Mouse (Mus musculus) neural tube, embryonic 11.5 days (tissue): ENCODE measurements around the gene Psmb6. TPM values are rescaled to one million over a fixed set of nuclear protein-coding genes. Genes with fewer than 3 reads are reported as not detected.
"Not testable (repeated sequence)": the region's sequence is repeated elsewhere in the genome, so short reads cannot be mapped to it uniquely, and the experiment has no call there.

Experiments used
- ATAC-seq: fragments of 200-750 bp; cut with Nextera tagmentation; 2 replicates; pipeline ENCODE4 v1.8.0; 2017; ENCODE audit warnings: moderate number of reproducible peaks, mild to moderate bottlenecking, moderate TSS enrichment, moderate library complexity; ENCODE audit not compliant: insufficient read depth, low FRiP score, low TSS enrichment
- DNase-seq: peaks from one replicate; pipeline ENCODE4 v3.0.0-alpha.2; 2015; ENCODE audit warnings: low spot score
- H3K27ac ChIP-seq: fragments of 300-500 bp; sonication (generic); 2 replicates; pipeline ENCODE4 v1.5.1; 2014; ENCODE audit warnings: low read depth, mild to moderate bottlenecking, low read length
- H3K27me3 ChIP-seq: fragments of 300-500 bp; sonication (generic); 2 replicates; pipeline ENCODE4 v1.6.1; 2014; ENCODE audit warnings: mild to moderate bottlenecking, low read length, mixed read lengths; ENCODE audit not compliant: control insufficient read depth, insufficient read depth
- H3K36me3 ChIP-seq: fragments of 300-500 bp; sonication (generic); 2 replicates; pipeline ENCODE4 v1.6.1; 2014; ENCODE audit warnings: mild to moderate bottlenecking, low read length, moderate library complexity, mixed read lengths; ENCODE audit not compliant: control insufficient read depth, insufficient read depth
- H3K4me1 ChIP-seq: fragments of 300-500 bp; sonication (generic); 2 replicates; pipeline ENCODE4 v1.6.1; 2014; ENCODE audit warnings: low read length, mixed read lengths; ENCODE audit not compliant: control insufficient read depth, insufficient read depth
- H3K4me2 ChIP-seq: fragments of 300-500 bp; sonication (generic); 2 replicates; pipeline ENCODE4 v1.6.1; 2014; ENCODE audit warnings: low read depth, mild to moderate bottlenecking, moderate library complexity
- H3K4me3 ChIP-seq: fragments of 300-500 bp; sonication (generic); 2 replicates; pipeline ENCODE4 v1.5.1; 2014; ENCODE audit warnings: low read depth, low read length
- H3K9ac ChIP-seq: fragments of 300-500 bp; sonication (generic); 2 replicates; pipeline ENCODE4 v1.6.1; 2014; ENCODE audit warnings: mild to moderate bottlenecking, low read length
- H3K9me3 ChIP-seq: fragments of 300-500 bp; sonication (generic); 2 replicates; pipeline ENCODE4 v1.6.1; 2016; ENCODE audit warnings: low read length; ENCODE audit not compliant: control insufficient read depth
- WGBS: fragments of 180-500 bp; shearing (Covaris S2); extraction: QIAGEN DNeasy Blood & Tissue Kit; methylation state at CpG from one replicate; pipeline ENCODE4 v1.1.7; 2014; 5-methylcytosine and 5-hydroxymethylcytosine counted together
- polyA plus RNA-seq: library from polyadenylated mRNA; unstranded; fragments of >200 nt; fragmentation: Nextera tagmentation; extraction: Ambion mirVana; gene quantifications from 2 replicates; pipeline ENCODE4 v1.2.1, GENCODE M21; 2014

Psmb6 gene
- polyA plus RNA-seq, 1 experiment from 2014 or later = 923 TPM

GRCm38 (mm10) chr11:70531065-70531464, 5.9 kb downstream of the Psmb6 start:
- WGBS = 65% methylated on average over 2 of the region's 2 CpGs
- H3K27ac ChIP-seq, H3K4me3 ChIP-seq, H3K9me3 ChIP-seq, H3K4me1 ChIP-seq, H3K27me3 ChIP-seq, H3K36me3 ChIP-seq, H3K9ac ChIP-seq, ATAC-seq, DNase-seq, H3K4me2 ChIP-seq: not testable (repeated sequence)

DNA sequence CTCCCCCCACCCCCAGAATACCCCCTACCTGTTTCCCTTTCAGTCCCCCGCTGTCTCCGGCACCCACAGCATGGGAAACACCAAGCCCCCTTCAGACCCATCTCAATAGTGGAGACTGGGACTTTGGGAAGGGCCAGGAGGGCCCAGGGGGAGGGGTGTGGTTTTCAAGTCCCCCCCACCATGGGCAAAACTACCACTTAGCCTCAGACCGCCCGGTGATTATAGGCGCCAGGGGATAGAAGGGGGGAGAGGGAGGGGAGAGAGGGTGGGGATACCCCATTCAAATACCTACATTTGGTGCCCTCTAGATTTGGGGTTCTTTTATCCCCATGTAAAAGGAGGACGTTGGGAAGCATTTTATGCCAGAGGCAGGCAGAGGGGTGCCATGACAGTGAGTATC, 7.7 kb downstream of the Psmb6 start, which contains the start of gene Gm40193:
TSS of gene Gm40193 (minus strand) at position 101 of the 400 bp plus-strand sequence.
- Histone ChIP-seq H3K36me3 (peaks cover 4% of the 10 kb centered on the region), H3K9me3 (no peaks in the 10 kb centered on the region), H3K4me1 (no peaks in the 10 kb centered on the region), H3K4me3 (no peak within 1 kb of the TSS), H3K9ac (no peak within 1 kb of the TSS), H3K4me2 (no peak within 1 kb of the TSS), H3K27ac (no peak within 1 kb of the TSS), H3K27me3 (no peaks in the 10 kb centered on the region)
- ATAC-seq = no peak
- 73% methylated on average over 6 of the region's 6 CpGs for WGBS
- no peak for DNase-seq

GRCm38 (mm10) chr11:70539423-70539822, 14.3 kb downstream of the Psmb6 start:
- 19% methylated on average over 9 of the region's 9 CpGs for whole genome bisulfite sequencing
- no peaks in the 10 kb centered on the region; the same call in 1 of the 2 replicates for H3K4me1 ChIP-seq
- H3K9ac ChIP-seq = peak overlapping the region; percentile 57; the same call in 1 of the 2 replicates
- H3K4me3 ChIP-seq = peak overlapping the region; percentile 49
- DNase-seq (no peak), ATAC-seq (no peak)
- H3K27ac ChIP-seq = no peak overlapping the region
- no peaks in the 10 kb centered on the region for H3K36me3 ChIP-seq
- H3K27me3 ChIP-seq = peaks cover 11% of the 10 kb centered on the region
- H3K4me2 ChIP-seq = peak overlapping the region; percentile 75
- H3K9me3 ChIP-seq = no peaks in the 10 kb centered on the region

DNA sequence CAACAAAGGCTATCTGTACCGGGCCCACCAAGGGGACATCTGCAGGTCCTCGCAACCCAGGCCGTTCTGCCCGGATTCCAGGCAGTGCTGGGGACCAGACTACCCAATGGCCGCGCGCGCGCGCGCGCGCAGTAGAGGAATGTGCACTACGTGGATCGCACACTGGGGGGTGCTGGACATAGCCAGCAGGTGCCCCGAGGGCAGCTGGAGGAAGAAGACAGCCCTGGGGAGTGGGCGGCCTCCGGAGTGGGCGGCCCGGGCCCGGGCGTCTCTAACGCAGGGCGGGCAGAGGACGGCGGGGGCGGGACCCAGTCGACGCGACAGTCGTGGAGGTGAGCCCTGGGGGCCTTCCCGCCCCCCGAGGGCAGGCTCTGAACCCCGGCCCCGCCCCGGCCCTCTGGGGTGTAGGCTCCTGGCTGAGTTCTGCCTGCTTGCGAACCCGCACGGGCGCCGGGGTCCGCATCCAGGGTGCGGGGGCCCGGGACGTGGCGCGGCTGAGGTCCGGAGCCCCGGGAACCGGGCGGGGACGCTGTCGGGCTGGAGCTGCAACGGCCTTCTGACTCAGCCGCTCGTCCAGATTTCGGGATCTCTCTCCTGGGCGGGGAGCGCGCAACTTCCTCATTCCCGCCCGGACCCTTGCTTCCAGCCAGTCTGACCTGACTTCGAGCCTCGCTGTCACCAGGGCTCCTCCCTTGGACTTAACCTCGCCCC, 14.9 kb downstream of the Psmb6 start, which contains the start of gene Pld2:
TSS of gene Pld2 (plus strand) at position 188 of the 711 bp plus-strand sequence.
- no peaks in the 10 kb centered on the region for H3K36me3 ChIP-seq
- H3K27ac ChIP-seq = no peak within 1 kb of the TSS
- peak within 1 kb of the TSS; percentile 57 for H3K9ac ChIP-seq
- WGBS = under 1% methylated on average over 47 of the region's 65 CpGs
- H3K4me3 ChIP-seq = peak within 1 kb of the TSS; percentile 49
- DNase-seq = peak; percentile 86
- H3K4me2 ChIP-seq = peak within 1 kb of the TSS; percentile 75
- peak; percentile 53 for ATAC-seq
- no peaks in the 10 kb centered on the region; the same call in 1 of the 2 replicates for H3K4me1 ChIP-seq
- H3K27me3 ChIP-seq = peaks cover 11% of the 10 kb centered on the region
- H3K9me3 ChIP-seq = no peaks in the 10 kb centered on the region

DNA sequence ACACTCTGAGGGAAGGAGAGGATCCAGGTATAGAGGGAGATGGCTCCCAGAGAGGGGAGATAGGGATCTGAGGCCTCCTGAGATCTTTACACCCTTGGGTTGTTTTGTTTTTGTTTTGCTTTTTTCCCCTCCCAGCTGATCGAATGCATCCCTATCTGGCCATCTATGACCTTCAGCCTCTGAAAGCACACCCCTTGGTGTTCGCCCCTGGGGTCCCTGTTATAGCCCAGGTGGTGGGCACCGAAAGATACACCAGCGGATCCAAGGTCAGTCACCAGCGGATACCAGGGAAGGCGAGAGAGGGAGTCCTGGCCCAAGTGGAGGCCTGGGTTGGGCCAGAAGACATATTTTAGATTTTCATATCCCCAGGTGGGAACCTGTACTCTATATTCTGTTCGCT, 15.8 kb downstream of the Psmb6 start:
- DNase-seq = no peak
- H3K4me1 ChIP-seq = no peaks in the 10 kb centered on the region; the same call in 1 of the 2 replicates
- H3K4me3 ChIP-seq = no peak overlapping the region
- H3K27ac ChIP-seq = no peak overlapping the region
- no peak overlapping the region for H3K9ac ChIP-seq
- H3K36me3 ChIP-seq = no peaks in the 10 kb centered on the region
- peaks cover 11% of the 10 kb centered on the region for H3K27me3 ChIP-seq
- peak overlapping the region; percentile 75; the same call in 1 of the 2 replicates for H3K4me2 ChIP-seq
- ATAC-seq = no peak
- 90% methylated on average over 7 of the region's 7 CpGs for WGBS
- H3K9me3 ChIP-seq = no peaks in the 10 kb centered on the region

DNA sequence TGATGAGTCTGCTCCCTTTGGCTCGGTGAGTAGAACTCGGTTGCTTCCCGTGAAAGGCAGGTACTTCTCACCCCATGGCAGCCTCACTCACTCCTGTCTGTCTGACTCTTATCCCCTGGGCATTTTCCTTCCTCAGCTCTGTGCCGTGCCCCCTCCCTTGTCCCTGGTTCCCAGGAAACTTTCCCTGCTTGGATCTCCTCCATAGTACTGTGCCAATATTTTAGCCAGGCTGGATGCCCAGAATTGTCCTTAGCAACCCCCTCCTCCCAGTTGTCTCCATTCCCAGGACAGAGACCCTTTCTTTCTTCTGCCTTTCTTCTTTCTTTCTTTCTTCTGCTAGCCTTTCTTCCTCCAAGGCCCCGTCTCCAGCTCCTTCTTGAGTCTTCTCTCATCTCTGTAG, 16.2 kb downstream of the Psmb6 start:
- no peaks in the 10 kb centered on the region; the same call in 1 of the 2 replicates for H3K4me1 ChIP-seq
- H3K4me3 ChIP-seq = no peak overlapping the region
- no peak overlapping the region for H3K9ac ChIP-seq
- no peaks in the 10 kb centered on the region for H3K9me3 ChIP-seq
- H3K36me3 ChIP-seq = no peaks in the 10 kb centered on the region
- no peak for DNase-seq
- no peak for ATAC-seq
- WGBS = 74% methylated on average over 5 of the region's 5 CpGs
- peaks cover 11% of the 10 kb centered on the region for H3K27me3 ChIP-seq
- H3K4me2 ChIP-seq = no peak overlapping the region
- H3K27ac ChIP-seq = no peak overlapping the region

GRCm38 (mm10) chr11:70544496-70544895, 19.3 kb downstream of the Psmb6 start:
- no peak overlapping the region for H3K4me3 ChIP-seq
- DNase-seq (no peak), ATAC-seq (no peak)
- H3K4me1 ChIP-seq = no peaks in the 10 kb centered on the region; the same call in 1 of the 2 replicates
- no peak overlapping the region for H3K27ac ChIP-seq
- peaks cover 7% of the 10 kb centered on the region for H3K27me3 ChIP-seq
- 75% methylated on average over 7 of the region's 7 CpGs for WGBS
- no peaks in the 10 kb centered on the region for H3K9me3 ChIP-seq
- H3K36me3 ChIP-seq = no peaks in the 10 kb centered on the region
- H3K4me2 ChIP-seq = no peak overlapping the region
- no peak overlapping the region for H3K9ac ChIP-seq

DNA sequence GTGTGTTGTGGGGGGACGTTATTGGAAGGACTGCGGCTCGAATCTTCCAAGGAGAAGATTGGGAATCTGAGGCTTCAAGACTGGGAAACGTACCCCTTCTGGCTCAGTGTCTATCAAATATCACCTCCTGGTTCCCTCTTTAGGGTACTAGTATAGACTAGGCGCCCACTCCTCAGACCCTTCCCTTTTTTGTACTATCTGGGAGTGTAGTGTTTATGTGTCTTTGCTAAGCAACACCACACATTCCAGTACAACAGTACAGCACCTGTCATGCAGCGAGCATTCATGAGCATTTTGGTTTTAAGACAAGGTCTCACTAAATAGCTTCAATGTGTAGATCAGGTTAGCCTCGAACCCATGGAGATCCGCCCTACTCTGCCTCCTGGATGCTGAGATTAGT, 26.4 kb downstream of the Psmb6 start:
- Histone ChIP-seq H3K4me2 (no peak overlapping the region), H3K9me3 (no peaks in the 10 kb centered on the region), H3K4me1 (peaks cover 5% of the 10 kb centered on the region; the same call in 1 of the 2 replicates), H3K27ac (no peak overlapping the region), H3K9ac (no peak overlapping the region), H3K27me3 (no peaks in the 10 kb centered on the region), H3K36me3 (no peaks in the 10 kb centered on the region), H3K4me3 (no peak overlapping the region)
- ATAC-seq = no peak
- DNase-seq = no peak
- WGBS = 89% methylated on average over 8 of the region's 8 CpGs

DNA sequence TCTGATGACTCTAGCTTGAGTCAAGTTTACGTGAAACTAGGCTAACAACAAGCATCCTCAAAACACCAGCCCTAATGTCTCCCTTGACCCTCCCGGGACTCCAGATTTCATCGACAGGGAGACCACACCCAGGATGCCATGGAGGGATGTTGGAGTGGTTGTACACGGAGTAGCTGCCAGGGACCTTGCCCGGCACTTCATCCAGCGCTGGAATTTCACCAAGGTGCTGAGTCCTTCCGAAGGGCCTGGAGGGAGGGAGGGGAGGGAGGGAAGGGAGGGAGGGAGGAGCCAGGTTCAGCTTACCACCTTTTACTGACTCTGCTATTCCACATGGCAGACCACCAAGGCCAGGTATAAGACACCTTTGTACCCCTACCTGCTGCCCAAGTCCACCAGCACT, 28.8 kb downstream of the Psmb6 start:
- no peaks in the 10 kb centered on the region for H3K27me3 ChIP-seq
- no peak overlapping the region for H3K4me2 ChIP-seq
- DNase-seq (no peak), ATAC-seq (no peak)
- H3K9ac ChIP-seq = no peak overlapping the region
- no peak overlapping the region for H3K4me3 ChIP-seq
- no peaks in the 10 kb centered on the region for H3K9me3 ChIP-seq
- H3K27ac ChIP-seq = no peak overlapping the region
- 16% methylated on average over 7 of the region's 7 CpGs for WGBS
- H3K4me1 ChIP-seq = peaks cover 5% of the 10 kb centered on the region; the same call in 1 of the 2 replicates
- H3K36me3 ChIP-seq = no peaks in the 10 kb centered on the region
